Mouse (Mus musculus): ENCODE measurements at regions not wholly inside any gene's neighbourhood (a gene's known extent, or its start where the extent isn't known, plus 50 kb on each side); places are given as distances from the start of the nearest gene placed in this dataset.

DNA sequence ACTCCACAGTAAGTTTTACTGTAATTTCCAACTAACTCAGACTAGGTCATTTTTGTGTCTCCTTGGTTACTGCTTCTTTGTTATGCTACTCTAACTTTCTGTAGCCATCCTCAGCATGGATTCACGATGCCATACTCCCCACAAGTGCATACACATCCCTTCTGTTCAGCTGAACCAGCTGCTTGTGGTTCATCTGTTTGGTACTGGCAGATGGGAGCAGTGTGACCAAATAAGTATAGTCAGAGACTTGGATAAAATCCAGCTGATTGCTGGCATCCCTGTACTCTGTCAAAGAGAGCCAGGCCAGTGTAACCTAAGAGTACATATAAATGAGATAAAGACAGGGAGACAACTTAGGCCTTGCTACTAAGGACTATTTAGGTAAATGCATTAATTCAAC lies 283.7 kb upstream of the Dmac1 start:
- no peaks in the 10 kb centered on the region for H3K27me3 ChIP-seq (replicated peaks; ENCODE audit: control insufficient read depth, insufficient read depth, low read length)
- H3K9me3 ChIP-seq (ENCODE audit: control insufficient read depth, low read length): no peaks in the 10 kb centered on the region
- WGBS: 24% methylated on average over 1 of the region's 1 CpGs
- H3K4me2 ChIP-seq: no peak overlapping the region
- DNase-seq (ENCODE audit: low spot score): no peak
- H3K36me3 ChIP-seq (ENCODE audit: control insufficient read depth, insufficient read depth, low read length): no peaks in the 10 kb centered on the region
- H3K4me1 ChIP-seq (replicated peaks; ENCODE audit: control insufficient read depth, insufficient read depth, low read length): no peaks in the 10 kb centered on the region
- H3K9ac ChIP-seq (ENCODE audit: low read depth, low read length): no peak overlapping the region
- no peak overlapping the region for H3K27ac ChIP-seq (ENCODE audit: low read depth, low read length)
- no peak for ATAC-seq (replicated peaks; ENCODE audit: low FRiP score)
- H3K4me3 ChIP-seq (ENCODE audit: low read depth, low read length): no peak overlapping the region

DNA sequence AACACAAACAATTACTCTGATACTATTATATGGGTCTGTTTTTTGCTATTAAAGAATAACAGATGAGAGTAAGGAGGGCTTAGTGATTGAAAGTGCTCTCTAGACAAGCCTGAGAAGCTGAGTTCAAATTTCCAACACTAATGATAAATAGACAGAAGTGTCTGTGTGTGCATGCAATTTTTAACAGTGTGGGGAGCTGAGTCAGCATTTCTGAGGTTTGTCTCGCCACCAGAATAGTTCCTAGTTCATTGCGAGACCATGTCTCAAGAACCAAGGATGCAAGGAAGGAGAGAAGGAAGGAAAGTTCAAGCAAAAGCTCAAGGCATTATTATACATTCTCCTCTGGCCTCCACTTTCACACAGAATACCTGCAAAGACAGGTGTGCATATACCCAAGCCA lies 259.7 kb upstream of the Dmac1 start:
- ATAC-seq (replicated peaks; ENCODE audit: low FRiP score) (no peak), DNase-seq (ENCODE audit: low spot score) (no peak)
- 67% methylated on average over 2 of the region's 2 CpGs for WGBS
- no peaks in the 10 kb centered on the region for H3K4me1 ChIP-seq (replicated peaks; ENCODE audit: control insufficient read depth, insufficient read depth, low read length)
- H3K27me3 ChIP-seq (replicated peaks; ENCODE audit: control insufficient read depth, insufficient read depth, low read length): no peaks in the 10 kb centered on the region
- H3K36me3 ChIP-seq (ENCODE audit: control insufficient read depth, insufficient read depth, low read length): no peaks in the 10 kb centered on the region
- no peak overlapping the region for H3K4me3 ChIP-seq (ENCODE audit: low read depth, low read length)
- H3K9me3 ChIP-seq (ENCODE audit: control insufficient read depth, low read length): no peaks in the 10 kb centered on the region
- no peak overlapping the region for H3K9ac ChIP-seq (ENCODE audit: low read depth, low read length)
- H3K4me2 ChIP-seq: no peak overlapping the region
- H3K27ac ChIP-seq (ENCODE audit: low read depth, low read length): no peak overlapping the region

DNA sequence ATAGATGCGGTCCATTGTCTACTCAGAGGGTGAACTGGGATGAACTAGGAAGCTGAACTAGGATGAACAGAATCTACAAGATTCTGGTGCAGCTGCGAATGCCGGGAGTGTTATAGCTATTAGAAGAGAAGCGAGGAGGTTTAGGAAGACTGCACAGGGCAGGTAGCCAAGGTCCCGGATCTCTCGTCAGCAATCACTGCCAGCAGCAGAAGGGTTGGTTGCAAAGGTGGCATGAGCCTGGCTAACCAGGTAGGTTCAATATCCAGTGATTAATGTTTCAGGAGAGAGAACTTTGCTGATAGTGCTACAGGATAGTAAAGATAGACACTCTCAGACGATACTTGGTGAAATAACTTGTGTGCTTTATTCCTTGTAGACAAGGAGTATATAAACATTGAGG lies 257.0 kb upstream of the Dmac1 start:
- Histone ChIP-seq H3K4me3 (ENCODE audit: low read depth, low read length) (no peak overlapping the region), H3K9me3 (ENCODE audit: control insufficient read depth, low read length) (no peaks in the 10 kb centered on the region), H3K27me3 (replicated peaks; ENCODE audit: control insufficient read depth, insufficient read depth, low read length) (no peaks in the 10 kb centered on the region), H3K27ac (ENCODE audit: low read depth, low read length) (no peak overlapping the region), H3K36me3 (ENCODE audit: control insufficient read depth, insufficient read depth, low read length) (no peaks in the 10 kb centered on the region), H3K4me1 (replicated peaks; ENCODE audit: control insufficient read depth, insufficient read depth, low read length) (no peaks in the 10 kb centered on the region), H3K9ac (ENCODE audit: low read depth, low read length) (no peak overlapping the region), H3K4me2 (no peak overlapping the region)
- ATAC-seq (replicated peaks; ENCODE audit: low FRiP score) (no peak), DNase-seq (ENCODE audit: low spot score) (no peak)
- 88% methylated on average over 7 of the region's 7 CpGs for WGBS

DNA sequence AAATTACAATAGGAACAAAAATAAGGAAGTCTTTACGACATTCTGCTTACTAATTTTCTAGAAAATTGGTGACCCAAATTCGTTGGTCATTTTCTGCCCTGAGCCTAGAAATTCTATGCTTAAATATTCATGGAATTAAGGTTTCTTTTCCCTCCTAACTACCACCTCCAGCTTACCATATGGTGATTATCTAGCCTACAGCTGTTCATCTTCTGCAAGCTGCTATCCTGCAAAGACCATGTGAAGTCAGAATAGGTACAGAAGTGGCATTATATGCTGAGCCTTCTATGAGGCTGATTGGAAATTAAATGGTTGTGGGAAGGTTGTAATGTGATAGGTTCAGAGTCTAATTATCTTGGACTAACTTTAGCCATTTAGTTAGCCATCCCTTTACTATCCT lies 251.5 kb upstream of the Dmac1 start:
- Histone ChIP-seq H3K27ac (ENCODE audit: low read depth, low read length) (no peak overlapping the region), H3K9ac (ENCODE audit: low read depth, low read length) (no peak overlapping the region), H3K36me3 (ENCODE audit: control insufficient read depth, insufficient read depth, low read length) (no peaks in the 10 kb centered on the region), H3K9me3 (ENCODE audit: control insufficient read depth, low read length) (no peaks in the 10 kb centered on the region), H3K4me3 (ENCODE audit: low read depth, low read length) (no peak overlapping the region), H3K4me1 (replicated peaks; ENCODE audit: control insufficient read depth, insufficient read depth, low read length) (no peaks in the 10 kb centered on the region), H3K27me3 (replicated peaks; ENCODE audit: control insufficient read depth, insufficient read depth, low read length) (no peaks in the 10 kb centered on the region), H3K4me2 (no peak overlapping the region)
- WGBS: 67% methylated on average over 2 of the region's 2 CpGs
- no peak for DNase-seq (ENCODE audit: low spot score)
- no peak for ATAC-seq (replicated peaks; ENCODE audit: low FRiP score)

DNA sequence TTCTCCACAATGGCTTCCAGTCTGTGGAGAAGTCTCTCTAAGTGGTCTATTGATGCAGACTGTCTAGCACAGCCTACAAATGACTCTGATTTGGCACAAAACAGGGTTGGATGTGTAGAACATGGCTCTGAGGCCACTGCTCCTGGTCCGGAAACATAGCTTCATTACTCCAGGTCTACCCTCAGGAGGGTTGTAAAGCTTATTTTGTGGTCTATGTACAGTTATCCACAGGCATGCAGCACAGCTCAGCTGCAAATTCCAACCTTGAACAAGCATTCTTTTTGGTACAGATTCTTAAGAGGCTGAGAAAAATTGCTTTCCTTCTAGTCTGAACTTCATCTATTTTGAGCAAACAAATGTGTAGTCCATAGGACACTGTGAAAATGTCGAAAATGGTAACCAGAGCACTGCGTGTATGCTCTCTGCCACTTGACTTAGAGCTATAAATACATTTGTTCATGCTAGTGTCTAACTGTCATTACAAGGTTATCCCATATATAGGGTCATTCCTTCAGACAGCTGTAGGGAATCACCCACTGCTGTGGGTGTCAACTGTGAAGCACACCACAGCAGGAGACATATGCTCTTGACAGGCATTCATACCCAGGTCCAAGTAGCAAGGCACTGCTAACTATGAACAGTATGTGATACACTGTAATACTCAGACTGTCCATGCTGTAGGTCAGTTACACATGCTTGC lies 239.5 kb upstream of the Dmac1 start:
- Histone ChIP-seq H3K9ac (ENCODE audit: low read depth, low read length) (no peak overlapping the region), H3K4me2 (no peak overlapping the region), H3K27me3 (replicated peaks; ENCODE audit: control insufficient read depth, insufficient read depth, low read length) (no peaks in the 10 kb centered on the region), H3K4me1 (replicated peaks; ENCODE audit: control insufficient read depth, insufficient read depth, low read length) (no peaks in the 10 kb centered on the region), H3K27ac (ENCODE audit: low read depth, low read length) (no peak overlapping the region), H3K36me3 (ENCODE audit: control insufficient read depth, insufficient read depth, low read length) (no peaks in the 10 kb centered on the region), H3K4me3 (ENCODE audit: low read depth, low read length) (no peak overlapping the region), H3K9me3 (ENCODE audit: control insufficient read depth, low read length) (no peaks in the 10 kb centered on the region)
- 75% methylated on average over 3 of the region's 3 CpGs for WGBS
- DNase-seq (ENCODE audit: low spot score) (no peak), ATAC-seq (replicated peaks; ENCODE audit: low FRiP score) (no peak)
